Mouse (Mus musculus): ENCODE measurements around the gene Pak6. TPM values are rescaled to one million over a fixed set of nuclear protein-coding genes. Genes with fewer than 3 reads are reported as not detected.

The Pak6 gene
- polyA plus RNA-seq, 2 experiments: 4.6 to 5.5 TPM

GRCm38 (mm10) chr2:118702883-118703761 is 40.0 kb downstream of the Pak6 start:
- peaks cover 90% of the 10 kb centered on the region for H3K27me3 ChIP-seq (ENCODE audit: control insufficient read depth, insufficient read depth, low read length)
- 3% methylated on average over 78 of the region's 93 CpGs for WGBS
- DNase-seq (ENCODE audit: low spot score): no peak
- TF ChIP-seq POLR2A (IDR thresholded peaks at IDR 0.05; ENCODE audit: borderline replicate concordance, extremely low read depth, insufficient read depth, insufficient read length): no peak
- peak overlapping the region; percentile 21; the same call in 1 of the 2 replicates for H3K9ac ChIP-seq (ENCODE audit: low read depth, low read length, severe bottlenecking)
- peaks cover 21% of the 10 kb centered on the region; the same call in 1 of the 2 replicates for H3K4me1 ChIP-seq (ENCODE audit: control insufficient read depth, insufficient read depth, low read length)
- no peak overlapping the region for H3K27ac ChIP-seq (replicated peaks; ENCODE audit: low read depth, low read length)
- H3K4me3 ChIP-seq (replicated peaks; ENCODE audit: low read length): peak overlapping the region; percentile 42
- no peaks in the 10 kb centered on the region for H3K36me3 ChIP-seq (ENCODE audit: control insufficient read depth, insufficient read depth, low read length)
- no peaks in the 10 kb centered on the region for H3K9me3 ChIP-seq (ENCODE audit: control insufficient read depth, low read length)
- peak; percentile 31; the same call in 1 of the 2 replicates for ATAC-seq (ENCODE audit: low FRiP score, low read depth)
- peak overlapping the region; percentile 66 for H3K4me2 ChIP-seq (replicated peaks; ENCODE audit: low read depth, low read length, severe bottlenecking)

- Histone ChIP-seq H3K9me3 (ENCODE audit: control insufficient read depth, low read length) (no peaks in the 10 kb centered on the region), H3K27ac (replicated peaks; ENCODE audit: low read depth, low read length) (no peak within 1 kb of the TSS), H3K27me3 (ENCODE audit: control insufficient read depth, insufficient read depth, low read length) (peaks cover 93% of the 10 kb centered on the region), H3K4me1 (ENCODE audit: control insufficient read depth, insufficient read depth, low read length) (peaks cover 21% of the 10 kb centered on the region; the same call in 1 of the 2 replicates), H3K4me2 (replicated peaks; ENCODE audit: low read depth, low read length, severe bottlenecking) (peak within 1 kb of the TSS; percentile 66), H3K9ac (ENCODE audit: low read depth, low read length, severe bottlenecking) (peak within 1 kb of the TSS; percentile 21; the same call in 1 of the 2 replicates), H3K36me3 (ENCODE audit: control insufficient read depth, insufficient read depth, low read length) (no peaks in the 10 kb centered on the region), H3K4me3 (replicated peaks; ENCODE audit: low read length) (peak within 1 kb of the TSS; percentile 42)
- 4% methylated on average over 39 of the region's 50 CpGs for WGBS
- no peak for TF ChIP-seq POLR2A (IDR thresholded peaks at IDR 0.05; ENCODE audit: borderline replicate concordance, extremely low read depth, insufficient read depth, insufficient read length)
- no peak for DNase-seq (ENCODE audit: low spot score)
- no peak for ATAC-seq (ENCODE audit: low FRiP score, low read depth)
These were observed 41.0 kb downstream of the Pak6 start, which contains the start of gene Ankrd63 for GRCm38 (mm10) chr2:118703913-118704730. Gene Ankrd63, minus strand, starts transcription at chr2:118703963.

- no peaks in the 10 kb centered on the region for H3K36me3 ChIP-seq (ENCODE audit: control insufficient read depth, insufficient read depth, low read length)
- no peaks in the 10 kb centered on the region for H3K9me3 ChIP-seq (ENCODE audit: control insufficient read depth, low read length)
- no peak overlapping the region for H3K9ac ChIP-seq (ENCODE audit: low read depth, low read length, severe bottlenecking)
- no peak overlapping the region for H3K4me2 ChIP-seq (replicated peaks; ENCODE audit: low read depth, low read length, severe bottlenecking)
- DNase-seq (ENCODE audit: low spot score) (no peak), ATAC-seq (ENCODE audit: low FRiP score, low read depth) (no peak)
- WGBS: 5% methylated on average over 6 of the region's 6 CpGs
- H3K27ac ChIP-seq (replicated peaks; ENCODE audit: low read depth, low read length): no peak overlapping the region
- no peak for TF ChIP-seq POLR2A (IDR thresholded peaks at IDR 0.05; ENCODE audit: borderline replicate concordance, extremely low read depth, insufficient read depth, insufficient read length)
- H3K4me3 ChIP-seq (replicated peaks; ENCODE audit: low read length): no peak overlapping the region
- H3K4me1 ChIP-seq (ENCODE audit: control insufficient read depth, insufficient read depth, low read length): peaks cover 23% of the 10 kb centered on the region
- H3K27me3 ChIP-seq (ENCODE audit: control insufficient read depth, insufficient read depth, low read length): peaks cover 94% of the 10 kb centered on the region
These were observed 43.3 kb downstream of the Pak6 start for GRCm38 (mm10) chr2:118706436-118706835.

- Histone ChIP-seq H3K36me3 (ENCODE audit: control insufficient read depth, insufficient read depth, low read length) (no peaks in the 10 kb centered on the region), H3K4me1 (ENCODE audit: control insufficient read depth, insufficient read depth, low read length) (peaks cover 16% of the 10 kb centered on the region), H3K9me3 (ENCODE audit: control insufficient read depth, low read length) (no peaks in the 10 kb centered on the region), H3K27me3 (ENCODE audit: control insufficient read depth, insufficient read depth, low read length) (peaks cover 84% of the 10 kb centered on the region), H3K27ac (replicated peaks; ENCODE audit: low read depth, low read length) (no peak overlapping the region), H3K9ac (ENCODE audit: low read depth, low read length, severe bottlenecking) (no peak overlapping the region), H3K4me2 (replicated peaks; ENCODE audit: low read depth, low read length, severe bottlenecking) (no peak overlapping the region), H3K4me3 (replicated peaks; ENCODE audit: low read length) (no peak overlapping the region)
- no peak for ATAC-seq (ENCODE audit: low FRiP score, low read depth)
- no peak for DNase-seq (ENCODE audit: low spot score)
- whole genome bisulfite sequencing: 76% methylated on average over 4 of the region's 4 CpGs
- TF ChIP-seq POLR2A (IDR thresholded peaks at IDR 0.05; ENCODE audit: borderline replicate concordance, extremely low read depth, insufficient read depth, insufficient read length): no peak
These were observed 45.4 kb downstream of the Pak6 start for GRCm38 (mm10) chr2:118708472-118708871.

- Histone ChIP-seq H3K27ac (replicated peaks; ENCODE audit: low read depth, low read length) (no peak overlapping the region), H3K9me3 (ENCODE audit: control insufficient read depth, low read length) (no peaks in the 10 kb centered on the region), H3K36me3 (ENCODE audit: control insufficient read depth, insufficient read depth, low read length) (no peaks in the 10 kb centered on the region), H3K4me1 (ENCODE audit: control insufficient read depth, insufficient read depth, low read length) (peaks cover 12% of the 10 kb centered on the region), H3K27me3 (ENCODE audit: control insufficient read depth, insufficient read depth, low read length) (peaks cover 71% of the 10 kb centered on the region), H3K4me3 (replicated peaks; ENCODE audit: low read length) (no peak overlapping the region), H3K4me2 (replicated peaks; ENCODE audit: low read depth, low read length, severe bottlenecking) (no peak overlapping the region), H3K9ac (ENCODE audit: low read depth, low read length, severe bottlenecking) (no peak overlapping the region)
- WGBS: 34% methylated on average over 4 of the region's 4 CpGs
- TF ChIP-seq POLR2A (IDR thresholded peaks at IDR 0.05; ENCODE audit: borderline replicate concordance, extremely low read depth, insufficient read depth, insufficient read length): no peak
- ATAC-seq (ENCODE audit: low FRiP score, low read depth) (no peak), DNase-seq (ENCODE audit: low spot score) (no peak)
These were observed 46.6 kb downstream of the Pak6 start for GRCm38 (mm10) chr2:118709655-118710221.
